Mouse (Mus musculus): ENCODE measurements around the gene Sdhd. TPM values are rescaled to one million over a fixed set of nuclear protein-coding genes. Genes with fewer than 3 reads are reported as not detected.
"Not testable (repeated sequence)": the region's sequence is repeated elsewhere in the genome, so short reads cannot be mapped to it uniquely, and the experiment has no call there.

The Sdhd gene
- total and polyA plus RNA-seq, 2 experiments from 2014 or later, result 214 to 308 TPM

DNA sequence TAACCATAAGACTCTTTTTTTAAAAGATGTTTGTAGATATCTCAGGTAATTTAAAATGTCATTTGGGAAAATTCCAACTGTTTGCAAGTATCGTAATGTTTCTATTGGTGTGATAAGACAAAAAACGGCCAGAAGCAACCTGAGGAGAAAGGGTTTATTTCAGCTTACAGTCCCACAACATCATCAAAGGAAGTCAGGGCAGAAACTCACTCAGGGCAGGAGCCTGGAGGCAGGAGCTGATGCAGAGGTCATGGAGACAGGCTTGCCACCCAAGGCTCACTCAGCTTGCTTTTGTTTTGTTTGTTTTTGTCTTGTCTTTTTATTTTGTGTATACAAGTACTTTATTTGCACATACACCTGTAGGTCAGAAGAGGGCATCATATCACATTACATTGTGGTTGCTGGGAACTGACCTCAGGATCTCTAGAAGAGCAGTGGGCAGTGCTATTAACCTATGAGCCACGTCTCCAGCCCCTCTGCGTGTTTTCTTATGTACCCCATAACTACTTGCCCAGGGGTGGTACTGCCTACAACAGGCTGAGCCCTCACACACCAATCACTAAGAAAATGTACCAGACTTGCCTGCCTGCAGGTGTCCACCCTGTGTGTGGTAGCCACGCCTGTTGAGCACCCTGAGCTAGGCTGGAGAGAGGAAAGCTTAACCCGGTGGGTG lies 28.5 kb upstream of the Sdhd start:
- H3K9ac ChIP-seq (replicated peaks; ENCODE audit: low read length, poor library complexity, severe bottlenecking), result no peak overlapping the region
- DNase-seq (ENCODE audit: low spot score), result no peak
- H3K9me3 ChIP-seq (ENCODE audit: low read length), result no peaks in the 10 kb centered on the region
- H3K36me3 ChIP-seq (ENCODE audit: insufficient read depth, low read length), result peaks cover 3% of the 10 kb centered on the region; the same call in 1 of the 2 replicates
- WGBS, result 93% methylated on average over 6 of the region's 6 CpGs
- H3K27ac ChIP-seq (ENCODE audit: low read depth, low read length), result no peak overlapping the region
- H3K27me3 ChIP-seq (ENCODE audit: insufficient read depth, low read length), result no peaks in the 10 kb centered on the region
- no peak overlapping the region for H3K4me2 ChIP-seq (ENCODE audit: low read depth, low read length, poor library complexity, severe bottlenecking)
- no peak for ATAC-seq (ENCODE audit: low FRiP score)
- H3K4me1 ChIP-seq (ENCODE audit: insufficient read depth, low read length), result no peaks in the 10 kb centered on the region
- TF ChIP-seq CTCF (IDR thresholded peaks at IDR 0.05), result no peak
- no peak overlapping the region for H3K4me3 ChIP-seq (ENCODE audit: low read depth, low read length)

DNA sequence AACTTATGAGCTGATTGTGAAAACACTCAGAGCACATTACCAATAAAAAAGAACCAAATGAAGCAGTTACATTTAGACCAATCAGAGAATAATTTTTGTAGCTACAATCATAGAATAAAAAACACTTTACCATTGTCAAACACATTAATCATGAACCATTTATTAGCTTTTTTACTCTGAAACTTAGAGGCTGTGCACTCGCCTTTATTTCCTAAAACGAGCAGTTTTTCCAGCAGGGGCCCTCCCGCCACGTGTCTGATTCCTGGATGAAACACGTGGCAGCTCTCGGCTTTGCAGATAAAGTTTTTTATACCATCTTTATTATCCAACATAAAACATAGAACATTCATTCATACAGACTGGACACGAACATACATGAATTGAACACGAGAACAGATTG lies 27.3 kb upstream of the Sdhd start:
- not testable (repeated sequence) for H3K27me3 ChIP-seq (ENCODE audit: insufficient read depth, low read length); H3K4me2 ChIP-seq (ENCODE audit: low read depth, low read length, poor library complexity, severe bottlenecking); H3K9ac ChIP-seq (replicated peaks; ENCODE audit: low read length, poor library complexity, severe bottlenecking); H3K9me3 ChIP-seq (ENCODE audit: low read length); H3K36me3 ChIP-seq (ENCODE audit: insufficient read depth, low read length); DNase-seq (ENCODE audit: low spot score); H3K4me3 ChIP-seq (ENCODE audit: low read depth, low read length); ATAC-seq (ENCODE audit: low FRiP score); H3K4me1 ChIP-seq (ENCODE audit: insufficient read depth, low read length); H3K27ac ChIP-seq (ENCODE audit: low read depth, low read length)
- WGBS, result 94% methylated on average over 6 of the region's 8 CpGs

DNA sequence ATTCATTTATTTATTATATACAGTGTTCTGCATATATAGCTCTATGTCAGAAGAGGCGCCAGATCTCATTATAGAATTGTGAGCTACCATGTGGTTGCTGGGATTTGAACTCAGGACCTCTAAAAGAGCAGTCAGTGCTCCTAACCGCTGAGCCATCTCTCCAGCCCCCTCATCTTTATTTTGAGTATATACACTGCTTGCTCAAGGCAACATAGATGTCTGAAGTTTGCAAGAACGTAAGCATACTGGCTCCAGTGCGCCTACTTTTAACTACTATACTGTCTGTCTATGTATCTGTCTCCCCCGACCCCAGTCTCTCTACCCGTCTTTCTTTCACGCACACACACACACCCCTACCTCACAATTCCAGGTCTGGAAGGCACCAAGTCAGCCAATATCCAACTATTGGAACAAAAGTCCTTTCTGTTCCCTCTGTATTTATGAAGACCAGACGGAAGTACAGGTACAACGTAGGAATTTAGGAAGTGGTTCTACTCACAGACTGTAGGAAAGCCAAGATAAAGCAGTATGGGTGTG lies 14.2 kb upstream of the Sdhd start:
- no peaks in the 10 kb centered on the region for H3K27me3 ChIP-seq (ENCODE audit: insufficient read depth, low read length)
- peak overlapping the region; percentile 79 for H3K4me3 ChIP-seq (ENCODE audit: low read depth, low read length)
- WGBS, result 69% methylated on average over 9 of the region's 9 CpGs
- H3K9me3 ChIP-seq (ENCODE audit: low read length), result no peaks in the 10 kb centered on the region
- no peak for TF ChIP-seq CTCF (IDR thresholded peaks at IDR 0.05)
- peaks cover 6% of the 10 kb centered on the region; the same call in 1 of the 2 replicates for H3K4me1 ChIP-seq (ENCODE audit: insufficient read depth, low read length)
- no peak overlapping the region for H3K27ac ChIP-seq (ENCODE audit: low read depth, low read length)
- no peak overlapping the region for H3K9ac ChIP-seq (replicated peaks; ENCODE audit: low read length, poor library complexity, severe bottlenecking)
- peak overlapping the region; percentile 69 for H3K4me2 ChIP-seq (ENCODE audit: low read depth, low read length, poor library complexity, severe bottlenecking)
- ATAC-seq (ENCODE audit: low FRiP score) (no peak), DNase-seq (ENCODE audit: low spot score) (no peak)
- H3K36me3 ChIP-seq (ENCODE audit: insufficient read depth, low read length), result peaks cover 18% of the 10 kb centered on the region; the same call in 1 of the 2 replicates

DNA sequence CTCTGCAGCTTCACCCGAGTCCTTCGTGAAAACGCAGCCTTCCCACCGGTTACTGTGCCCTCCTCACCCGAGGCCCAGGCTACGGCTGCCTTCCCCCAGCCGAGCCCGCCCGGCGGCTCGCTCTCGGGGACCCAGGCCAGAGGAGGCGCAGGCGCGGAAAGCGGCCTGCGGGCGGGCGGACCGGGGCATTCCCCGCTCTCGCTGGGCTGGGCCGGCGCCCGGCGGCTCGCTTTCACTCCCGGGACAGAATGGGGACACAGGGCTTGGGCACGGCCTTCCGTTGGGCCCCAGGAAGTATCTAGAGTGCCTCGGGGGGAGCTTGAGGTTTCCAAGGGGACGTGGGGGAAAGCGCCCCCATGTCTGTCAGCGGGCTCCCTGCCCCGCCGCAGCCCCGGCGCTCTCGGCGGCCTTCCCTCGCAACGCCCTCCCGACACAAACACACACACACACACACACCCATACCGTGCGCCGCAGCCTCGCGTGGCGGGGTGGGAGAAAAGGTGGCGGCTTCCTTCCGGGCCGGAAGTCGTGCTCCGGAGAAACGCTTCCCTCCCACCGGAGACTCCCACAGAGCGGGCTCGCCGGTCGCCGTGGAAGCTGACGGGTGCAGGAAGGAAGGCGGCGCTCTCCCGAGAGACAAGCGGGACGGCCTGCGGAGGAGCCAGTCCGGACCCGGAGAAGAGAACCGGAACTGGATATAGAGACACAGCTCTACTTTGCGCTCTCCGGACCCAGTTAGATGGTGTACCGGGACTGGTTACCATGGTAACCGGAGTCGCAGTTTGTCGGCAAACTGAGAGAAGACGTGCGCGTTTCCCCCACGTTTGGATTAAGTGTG lies 13.4 kb upstream of the Sdhd start, which contains the start of the genes Pih1d2 and Nkapd1:
Gene Pih1d2 (plus strand): TSS at position 556 of the 838 bp plus-strand sequence.
Gene Nkapd1 (minus strand): TSS at position 699 of the 838 bp plus-strand sequence.
- peak; percentile 33; the same call in 1 of the 2 replicates for TF ChIP-seq CTCF (IDR thresholded peaks at IDR 0.05)
- WGBS, result under 1% methylated on average over 80 of the region's 81 CpGs
- H3K4me2 ChIP-seq (ENCODE audit: low read depth, low read length, poor library complexity, severe bottlenecking), result peak within 1 kb of the TSS; percentile 69

DNA sequence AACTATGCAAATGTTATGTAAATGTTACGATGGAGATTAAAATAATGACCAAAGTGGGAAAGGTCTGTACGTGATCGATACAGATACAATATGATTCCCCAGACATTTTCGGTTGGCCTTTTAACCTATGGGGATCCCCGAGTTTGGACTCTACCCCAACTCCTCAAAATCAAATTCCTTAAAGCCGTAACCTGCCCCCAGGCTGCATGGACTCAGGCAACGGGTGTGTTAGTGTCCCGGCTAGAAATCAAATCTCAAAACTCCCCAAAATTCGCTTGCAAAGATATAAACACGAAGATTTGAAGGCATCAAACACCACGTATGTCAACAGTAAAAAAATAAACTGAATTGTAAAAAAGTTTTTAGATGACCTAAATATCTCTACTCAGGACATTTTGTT lies 12.5 kb upstream of the Sdhd start:
- peak overlapping the region; percentile 97; the same call in 1 of the 2 replicates for H3K27ac ChIP-seq (ENCODE audit: low read depth, low read length)
- peak overlapping the region; percentile 79 for H3K4me3 ChIP-seq (ENCODE audit: low read depth, low read length)
- 38% methylated on average over 11 of the region's 11 CpGs for WGBS
- DNase-seq (ENCODE audit: low spot score) (no peak), ATAC-seq (ENCODE audit: low FRiP score) (no peak)
- peak overlapping the region; percentile 84 for H3K9ac ChIP-seq (replicated peaks; ENCODE audit: low read length, poor library complexity, severe bottlenecking)
- H3K4me1 ChIP-seq (ENCODE audit: insufficient read depth, low read length), result peaks cover 6% of the 10 kb centered on the region; the same call in 1 of the 2 replicates
- H3K4me2 ChIP-seq (ENCODE audit: low read depth, low read length, poor library complexity, severe bottlenecking), result peak overlapping the region; percentile 69
- H3K9me3 ChIP-seq (ENCODE audit: low read length), result no peaks in the 10 kb centered on the region
- no peak for TF ChIP-seq CTCF (IDR thresholded peaks at IDR 0.05)
- H3K36me3 ChIP-seq (ENCODE audit: insufficient read depth, low read length), result peaks cover 23% of the 10 kb centered on the region; the same call in 1 of the 2 replicates
- no peaks in the 10 kb centered on the region for H3K27me3 ChIP-seq (ENCODE audit: insufficient read depth, low read length)

More for the DNA sequence above, 13.4 kb upstream of the Sdhd start, which contains the start of the genes Pih1d2 and Nkapd1:
- Histone ChIP-seq H3K9me3 (ENCODE audit: low read length) (no peaks in the 10 kb centered on the region), H3K27me3 (ENCODE audit: insufficient read depth, low read length) (no peaks in the 10 kb centered on the region), H3K9ac (replicated peaks; ENCODE audit: low read length, poor library complexity, severe bottlenecking) (peak within 1 kb of the TSS; percentile 84), H3K4me3 (ENCODE audit: low read depth, low read length) (peak within 1 kb of the TSS; percentile 79), H3K36me3 (ENCODE audit: insufficient read depth, low read length) (peaks cover 21% of the 10 kb centered on the region; the same call in 1 of the 2 replicates), H3K4me1 (ENCODE audit: insufficient read depth, low read length) (peaks cover 6% of the 10 kb centered on the region; the same call in 1 of the 2 replicates), H3K27ac (ENCODE audit: low read depth, low read length) (peak within 1 kb of the TSS; percentile 97)
- peak; percentile 93 for DNase-seq (ENCODE audit: low spot score)
- ATAC-seq (ENCODE audit: low FRiP score), result peak; percentile 93
